Mouse (Mus musculus): ENCODE data around the gene Rab4b. TPM values are rescaled to one million over a fixed set of nuclear protein-coding genes. Genes with fewer than 3 reads are reported as not detected.

Rab4b gene
- polyA plus RNA-seq, 1 experiment: 154 TPM

GRCm38 (mm10) chr7:27174496-27174895 is 4.2 kb downstream of the Rab4b start:
- no peak for TF ChIP-seq CTCF (IDR thresholded peaks at IDR 0.05; ENCODE audit: extremely low read depth, insufficient read depth, low read length)
- no peak for TF ChIP-seq POLR2A (IDR thresholded peaks at IDR 0.05; ENCODE audit: extremely low read depth, insufficient read depth, low read length)
- H3K4me3 ChIP-seq (ENCODE audit: insufficient read depth, low read length): no peak overlapping the region
- H3K4me1 ChIP-seq (ENCODE audit: control insufficient read depth, insufficient read depth, low read length): peaks cover 3% of the 10 kb centered on the region
- H3K27ac ChIP-seq (ENCODE audit: insufficient read depth, low read length): no peak overlapping the region

- H3K27ac ChIP-seq (ENCODE audit: insufficient read depth, low read length): no peak overlapping the region
- 0 out of 2 replicates have a peak, but pooled peaks cover 3% of the 10 kb centered on the region for H3K4me1 ChIP-seq (ENCODE audit: control insufficient read depth, insufficient read depth, low read length)
- H3K4me3 ChIP-seq (ENCODE audit: insufficient read depth, low read length): no peak overlapping the region
- TF ChIP-seq POLR2A (IDR thresholded peaks at IDR 0.05; ENCODE audit: extremely low read depth, insufficient read depth, low read length) (no peak), CTCF (IDR thresholded peaks at IDR 0.05; ENCODE audit: extremely low read depth, insufficient read depth, low read length) (no peak)
Observed at GRCm38 (mm10) chr7:27170981-27171380, 7.7 kb downstream of the Rab4b start.

GRCm38 (mm10) chr7:27168371-27168770 is 10.3 kb downstream of the Rab4b start:
- TF ChIP-seq CTCF (IDR thresholded peaks at IDR 0.05; ENCODE audit: extremely low read depth, insufficient read depth, low read length) (no peak), POLR2A (IDR thresholded peaks at IDR 0.05; ENCODE audit: extremely low read depth, insufficient read depth, low read length) (no peak)
- no peak overlapping the region for H3K4me3 ChIP-seq (ENCODE audit: insufficient read depth, low read length)
- H3K4me1 ChIP-seq (ENCODE audit: control insufficient read depth, insufficient read depth, low read length): peaks cover 7% of the 10 kb centered on the region; the same call in 1 of the 2 replicates
- H3K27ac ChIP-seq (ENCODE audit: insufficient read depth, low read length): no peak overlapping the region

- TF ChIP-seq POLR2A (IDR thresholded peaks at IDR 0.05; ENCODE audit: extremely low read depth, insufficient read depth, low read length) (no peak), CTCF (IDR thresholded peaks at IDR 0.05; ENCODE audit: extremely low read depth, insufficient read depth, low read length) (no peak)
- Histone ChIP-seq H3K4me3 (ENCODE audit: insufficient read depth, low read length) (peak overlapping the region; percentile 97), H3K27ac (ENCODE audit: insufficient read depth, low read length) (peak overlapping the region; percentile 58), H3K4me1 (ENCODE audit: control insufficient read depth, insufficient read depth, low read length) (peaks cover 9% of the 10 kb centered on the region; the same call in 1 of the 2 replicates)
Observed at GRCm38 (mm10) chr7:27167475-27168094, 11.1 kb downstream of the Rab4b start.

- TF ChIP-seq POLR2A (IDR thresholded peaks at IDR 0.05; ENCODE audit: extremely low read depth, insufficient read depth, low read length): peak; percentile 84
- TF ChIP-seq CTCF (IDR thresholded peaks at IDR 0.05; ENCODE audit: extremely low read depth, insufficient read depth, low read length): no peak
- peak within 1 kb of the TSS; percentile 97 for H3K4me3 ChIP-seq (ENCODE audit: insufficient read depth, low read length)
- H3K27ac ChIP-seq (ENCODE audit: insufficient read depth, low read length): peak within 1 kb of the TSS; percentile 96
- H3K4me1 ChIP-seq (ENCODE audit: control insufficient read depth, insufficient read depth, low read length): peaks cover 11% of the 10 kb centered on the region; the same call in 1 of the 2 replicates
Observed at GRCm38 (mm10) chr7:27166614-27167474, 11.9 kb downstream of the Rab4b start, which contains the start of gene Egln2. Gene Egln2, minus strand, starts transcription at chr7:27166802.

DNA sequence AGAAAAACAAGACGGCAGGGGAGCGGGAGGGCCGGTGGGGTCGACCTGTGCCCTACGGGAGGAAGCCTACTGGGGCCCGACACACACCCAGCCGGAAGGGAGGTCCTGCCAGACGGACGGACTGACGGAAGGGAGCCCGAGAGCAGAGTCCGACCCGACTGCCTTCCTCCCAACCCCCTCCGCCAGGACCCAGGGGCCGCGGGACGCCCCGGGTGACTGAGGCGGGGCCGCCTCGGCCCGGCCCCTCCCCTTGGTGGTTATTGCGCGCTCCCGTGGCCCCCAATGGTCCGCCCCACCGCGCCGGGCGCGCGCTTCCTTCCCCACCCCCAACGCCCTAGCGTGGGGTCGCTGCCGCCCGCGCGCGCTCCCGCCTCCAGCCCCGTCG is 12.5 kb downstream of the Rab4b start:
- peak; percentile 39; the same call in 1 of the 2 replicates for TF ChIP-seq POLR2A (IDR thresholded peaks at IDR 0.05; ENCODE audit: extremely low read depth, insufficient read depth, low read length)
- no peak for TF ChIP-seq CTCF (IDR thresholded peaks at IDR 0.05; ENCODE audit: extremely low read depth, insufficient read depth, low read length)
- Histone ChIP-seq H3K4me1 (ENCODE audit: control insufficient read depth, insufficient read depth, low read length) (peaks cover 12% of the 10 kb centered on the region; the same call in 1 of the 2 replicates), H3K4me3 (ENCODE audit: insufficient read depth, low read length) (peak overlapping the region; percentile 97), H3K27ac (ENCODE audit: insufficient read depth, low read length) (peak overlapping the region; percentile 96)

- no peak for TF ChIP-seq CTCF (IDR thresholded peaks at IDR 0.05; ENCODE audit: extremely low read depth, insufficient read depth, low read length)
- TF ChIP-seq POLR2A (IDR thresholded peaks at IDR 0.05; ENCODE audit: extremely low read depth, insufficient read depth, low read length): no peak
- Histone ChIP-seq H3K4me1 (ENCODE audit: control insufficient read depth, insufficient read depth, low read length) (peaks cover 14% of the 10 kb centered on the region; the same call in 1 of the 2 replicates), H3K4me3 (ENCODE audit: insufficient read depth, low read length) (peak overlapping the region; percentile 97), H3K27ac (ENCODE audit: insufficient read depth, low read length) (peak overlapping the region; percentile 96)
Observed at GRCm38 (mm10) chr7:27165696-27166095, 13.0 kb downstream of the Rab4b start.

- no peak for TF ChIP-seq POLR2A (IDR thresholded peaks at IDR 0.05; ENCODE audit: extremely low read depth, insufficient read depth, low read length)
- no peak for TF ChIP-seq CTCF (IDR thresholded peaks at IDR 0.05; ENCODE audit: extremely low read depth, insufficient read depth, low read length)
- Histone ChIP-seq H3K27ac (ENCODE audit: insufficient read depth, low read length) (peak overlapping the region; percentile 96; the same call in 1 of the 2 replicates), H3K4me3 (ENCODE audit: insufficient read depth, low read length) (peak overlapping the region; percentile 97), H3K4me1 (ENCODE audit: control insufficient read depth, insufficient read depth, low read length) (peaks cover 15% of the 10 kb centered on the region; the same call in 1 of the 2 replicates)
Observed at GRCm38 (mm10) chr7:27165007-27165655, 13.6 kb downstream of the Rab4b start.
